Mouse (Mus musculus): ENCODE data around the gene Slc29a2. TPM values are rescaled to one million over a fixed set of nuclear protein-coding genes. Genes with fewer than 3 reads are reported as not detected.

The Slc29a2 gene
- polyA plus RNA-seq (2015; fragmentation: Nextera tagmentation; extraction: Ambion mirVana): 12.2 and 15.4 TPM in 2 replicates

- peak within 1 kb of the TSS; percentile 60 for H3K4me3 ChIP-seq
- H3K4me2 ChIP-seq: peak within 1 kb of the TSS; percentile 69
- peaks cover 6% of the 10 kb centered on the region for H3K36me3 ChIP-seq
- under 1% methylated on average over 62 of the region's 62 CpGs for WGBS
- H3K9ac ChIP-seq: peak within 1 kb of the TSS; percentile 78
- H3K9me3 ChIP-seq: no peaks in the 10 kb centered on the region
- peak; percentile 95 for ATAC-seq (ENCODE audit: low FRiP score, low read depth)
- peak within 1 kb of the TSS; percentile 83 for H3K27ac ChIP-seq (replicated peaks)
- no peaks in the 10 kb centered on the region for H3K27me3 ChIP-seq
- H3K4me1 ChIP-seq (replicated peaks): peaks cover 19% of the 10 kb centered on the region
These were observed at the start of gene Slc29a2 for GRCm38 (mm10) chr19:5023621-5024479. TSS of gene Slc29a2 (plus strand) at chr19:5023860.

GRCm38 (mm10) chr19:4981767-4982166, 41.9 kb upstream of the Slc29a2 start:
- 0 out of 2 replicates have a peak, but pooled peaks have one; percentile 38 for ATAC-seq (ENCODE audit: low FRiP score, low read depth)
- Histone ChIP-seq H3K27ac (replicated peaks) (no peak overlapping the region), H3K27me3 (peaks cover 42% of the 10 kb centered on the region), H3K9me3 (no peaks in the 10 kb centered on the region), H3K4me1 (replicated peaks) (no peaks in the 10 kb centered on the region), H3K36me3 (no peaks in the 10 kb centered on the region; the same call in 1 of the 2 replicates), H3K9ac (no peak overlapping the region), H3K4me3 (no peak overlapping the region), H3K4me2 (no peak overlapping the region)

- Histone ChIP-seq H3K9ac (peak overlapping the region; percentile 37), H3K27ac (replicated peaks) (0 out of 2 replicates have a peak overlapping the region, but pooled peaks have one; percentile 65), H3K27me3 (peaks cover 53% of the 10 kb centered on the region), H3K36me3 (peaks cover 5% of the 10 kb centered on the region; the same call in 1 of the 2 replicates), H3K4me1 (replicated peaks) (peaks cover 41% of the 10 kb centered on the region), H3K4me3 (peak overlapping the region; percentile 41), H3K9me3 (no peaks in the 10 kb centered on the region), H3K4me2 (peak overlapping the region; percentile 57)
- 5% methylated on average over 13 of the region's 13 CpGs for WGBS
- no peak for ATAC-seq (ENCODE audit: low FRiP score, low read depth)
These were observed 34.6 kb upstream of the Slc29a2 start for GRCm38 (mm10) chr19:4989013-4989412.

- Histone ChIP-seq H3K4me1 (replicated peaks) (peaks cover 48% of the 10 kb centered on the region), H3K36me3 (peaks cover 5% of the 10 kb centered on the region; the same call in 1 of the 2 replicates), H3K27ac (replicated peaks) (peak overlapping the region; percentile 73), H3K9me3 (no peaks in the 10 kb centered on the region), H3K9ac (peak overlapping the region; percentile 37), H3K4me2 (peak overlapping the region; percentile 57), H3K27me3 (peaks cover 46% of the 10 kb centered on the region), H3K4me3 (peak overlapping the region; percentile 41)
- 12% methylated on average over 42 of the region's 47 CpGs for WGBS
- ATAC-seq (ENCODE audit: low FRiP score, low read depth): peak; percentile 82
These were observed 34.0 kb upstream of the Slc29a2 start for GRCm38 (mm10) chr19:4989434-4990255.

- Histone ChIP-seq H3K36me3 (0 out of 2 replicates have a peak, but pooled peaks cover 5% of the 10 kb centered on the region), H3K27me3 (peaks cover 40% of the 10 kb centered on the region), H3K27ac (replicated peaks) (peak within 1 kb of the TSS; percentile 73), H3K4me3 (peak within 1 kb of the TSS; percentile 41), H3K4me2 (peak within 1 kb of the TSS; percentile 57), H3K4me1 (replicated peaks) (peaks cover 52% of the 10 kb centered on the region), H3K9me3 (no peaks in the 10 kb centered on the region), H3K9ac (peak within 1 kb of the TSS; percentile 37)
- 16% methylated on average over 4 of the region's 4 CpGs for WGBS
- peak; percentile 5; the same call in 1 of the 2 replicates for ATAC-seq (ENCODE audit: low FRiP score, low read depth)
These were observed 33.4 kb upstream of the Slc29a2 start, which contains the start of gene Npas4 for GRCm38 (mm10) chr19:4990256-4990625. TSS of gene Npas4 (minus strand) at chr19:4990316.

- peak overlapping the region; percentile 41 for H3K4me3 ChIP-seq
- peaks cover 52% of the 10 kb centered on the region for H3K4me1 ChIP-seq (replicated peaks)
- H3K4me2 ChIP-seq: peak overlapping the region; percentile 57
- H3K27ac ChIP-seq (replicated peaks): 0 out of 2 replicates have a peak overlapping the region, but pooled peaks have one; percentile 73
- H3K36me3 ChIP-seq: 0 out of 2 replicates have a peak, but pooled peaks cover 5% of the 10 kb centered on the region
- H3K27me3 ChIP-seq: peaks cover 39% of the 10 kb centered on the region
- no peaks in the 10 kb centered on the region for H3K9me3 ChIP-seq
- 2% methylated on average over 22 of the region's 22 CpGs for WGBS
- no peak for ATAC-seq (ENCODE audit: low FRiP score, low read depth)
- H3K9ac ChIP-seq: peak overlapping the region; percentile 32; the same call in 1 of the 2 replicates
These were observed 32.9 kb upstream of the Slc29a2 start for GRCm38 (mm10) chr19:4990716-4991115.

GRCm38 (mm10) chr19:4992371-4992770, 31.3 kb upstream of the Slc29a2 start:
- peaks cover 55% of the 10 kb centered on the region for H3K4me1 ChIP-seq (replicated peaks)
- no peak overlapping the region for H3K9ac ChIP-seq
- peaks cover 22% of the 10 kb centered on the region for H3K27me3 ChIP-seq
- no peak for ATAC-seq (ENCODE audit: low FRiP score, low read depth)
- no peak overlapping the region for H3K27ac ChIP-seq (replicated peaks)
- H3K4me2 ChIP-seq: peak overlapping the region; percentile 34; the same call in 1 of the 2 replicates
- H3K4me3 ChIP-seq: no peak overlapping the region
- H3K36me3 ChIP-seq: 0 out of 2 replicates have a peak, but pooled peaks cover 4% of the 10 kb centered on the region
- WGBS: 15% methylated on average over 8 of the region's 8 CpGs
- no peaks in the 10 kb centered on the region for H3K9me3 ChIP-seq

- no peak overlapping the region for H3K9ac ChIP-seq
These were observed 30.8 kb upstream of the Slc29a2 start for GRCm38 (mm10) chr19:4992904-4993303.

GRCm38 (mm10) chr19:4994043-4994442, 29.6 kb upstream of the Slc29a2 start:
- 36% methylated on average over 5 of the region's 5 CpGs for WGBS

More at GRCm38 (mm10) chr19:4992904-4993303, 30.8 kb upstream of the Slc29a2 start:
- Histone ChIP-seq H3K27ac (replicated peaks) (no peak overlapping the region), H3K9me3 (no peaks in the 10 kb centered on the region), H3K4me2 (peak overlapping the region; percentile 34; the same call in 1 of the 2 replicates), H3K36me3 (no peaks in the 10 kb centered on the region), H3K4me1 (replicated peaks) (peaks cover 58% of the 10 kb centered on the region), H3K4me3 (no peak overlapping the region), H3K27me3 (peaks cover 17% of the 10 kb centered on the region)
- WGBS: 5% methylated on average over 9 of the region's 9 CpGs
- ATAC-seq (ENCODE audit: low FRiP score, low read depth): no peak

GRCm38 (mm10) chr19:4999445-5000140, 24.1 kb upstream of the Slc29a2 start:
- Histone ChIP-seq H3K4me1 (replicated peaks) (peaks cover 51% of the 10 kb centered on the region), H3K9me3 (no peaks in the 10 kb centered on the region), H3K36me3 (no peaks in the 10 kb centered on the region), H3K4me3 (no peak overlapping the region), H3K27me3 (0 out of 2 replicates have a peak, but pooled peaks cover 3% of the 10 kb centered on the region), H3K4me2 (peak overlapping the region; percentile 14), H3K9ac (0 out of 2 replicates have a peak overlapping the region, but pooled peaks have one; percentile 20), H3K27ac (replicated peaks) (no peak overlapping the region)
- no peak for ATAC-seq (ENCODE audit: low FRiP score, low read depth)
- WGBS: 68% methylated on average over 6 of the region's 6 CpGs

More at GRCm38 (mm10) chr19:4994043-4994442, 29.6 kb upstream of the Slc29a2 start:
- Histone ChIP-seq H3K36me3 (no peaks in the 10 kb centered on the region), H3K9me3 (no peaks in the 10 kb centered on the region), H3K27me3 (peaks cover 14% of the 10 kb centered on the region), H3K4me2 (0 out of 2 replicates have a peak overlapping the region, but pooled peaks have one; percentile 10), H3K4me1 (replicated peaks) (peaks cover 58% of the 10 kb centered on the region), H3K9ac (no peak overlapping the region), H3K4me3 (no peak overlapping the region), H3K27ac (replicated peaks) (peak overlapping the region; percentile 74)
- ATAC-seq (ENCODE audit: low FRiP score, low read depth): no peak
